Mouse (Mus musculus): ENCODE data around the gene 4930469K13Rik. TPM values are rescaled to one million over a fixed set of nuclear protein-coding genes. Genes with fewer than 3 reads are reported as not detected.

4930469K13Rik gene
- polyA plus RNA-seq, 1 experiment = not detected

DNA sequence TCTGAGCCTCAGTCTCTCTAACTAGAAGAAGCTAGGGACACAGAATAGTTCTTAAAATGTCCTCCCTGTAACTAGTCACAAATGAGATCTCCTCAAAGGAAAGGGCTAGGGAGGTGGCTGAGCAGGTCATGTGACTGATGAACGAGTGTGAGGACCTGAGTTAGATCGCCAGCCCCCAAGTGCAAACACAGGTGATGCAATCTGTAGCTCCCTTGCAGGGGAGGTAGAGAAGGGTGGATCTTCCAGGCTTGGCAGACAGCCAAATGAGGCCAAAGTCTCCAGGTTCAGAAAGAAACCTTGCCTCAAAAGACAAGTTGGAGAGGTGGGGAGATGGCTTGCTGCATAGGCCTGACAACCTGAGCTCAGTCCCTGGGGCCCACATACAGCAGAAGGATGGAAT, 171.8 kb downstream of the 4930469K13Rik start:
- TF ChIP-seq CTCF (IDR thresholded peaks at IDR 0.05; ENCODE audit: extremely low read depth, insufficient read depth, low read length) = no peak
- no peak for TF ChIP-seq POLR2A (IDR thresholded peaks at IDR 0.05; ENCODE audit: extremely low read depth, insufficient read depth, low read length)
- Histone ChIP-seq H3K27ac (ENCODE audit: insufficient read depth, low read length) (no peak overlapping the region), H3K4me1 (ENCODE audit: control insufficient read depth, insufficient read depth, low read length) (no peaks in the 10 kb centered on the region), H3K4me3 (ENCODE audit: insufficient read depth, low read length) (no peak overlapping the region)

DNA sequence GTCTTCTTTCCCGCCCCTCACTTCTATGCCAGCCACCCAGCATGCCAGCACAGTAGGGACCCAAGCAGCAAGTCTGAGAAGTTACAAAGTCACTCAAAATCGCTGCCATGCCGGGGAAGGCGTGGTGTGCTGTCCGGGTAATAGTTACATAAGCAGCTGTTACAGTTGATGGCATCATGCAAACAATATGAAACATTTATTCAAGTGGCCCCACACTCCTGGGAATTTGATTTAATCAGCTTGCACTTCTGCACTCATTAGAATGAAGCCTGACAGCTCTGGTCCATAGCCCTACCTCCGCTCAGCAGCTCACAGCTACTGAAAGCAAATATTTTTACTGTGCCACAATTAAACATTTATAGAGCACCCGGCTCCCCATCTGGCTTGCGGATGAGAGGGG, 172.6 kb downstream of the 4930469K13Rik start:
- no peak for TF ChIP-seq CTCF (IDR thresholded peaks at IDR 0.05; ENCODE audit: extremely low read depth, insufficient read depth, low read length)
- no peak for TF ChIP-seq POLR2A (IDR thresholded peaks at IDR 0.05; ENCODE audit: extremely low read depth, insufficient read depth, low read length)
- Histone ChIP-seq H3K4me3 (ENCODE audit: insufficient read depth, low read length) (no peak overlapping the region), H3K27ac (ENCODE audit: insufficient read depth, low read length) (no peak overlapping the region), H3K4me1 (ENCODE audit: control insufficient read depth, insufficient read depth, low read length) (no peaks in the 10 kb centered on the region)

Other genes with a start within 250 kb of the 4930469K13Rik start
- gene Kcnmb1, start 135.5 kb downstream of the 4930469K13Rik start, polyA plus RNA-seq (2012; rRNA removed) = 0.57 and 0.63 TPM in 2 replicates
- 31.6 and 32.2 TPM in 2 replicates for gene Kcnip1, start 105.4 kb downstream of the 4930469K13Rik start, polyA plus RNA-seq (2012; rRNA removed)
- 3.1 and 3.5 TPM in 2 replicates for gene Lcp2, start 51.6 kb downstream of the 4930469K13Rik start, polyA plus RNA-seq (2012; rRNA removed)
- 0.04 TPM in 1 of 2 replicates, not detected in the other for gene Foxi1, start 109.5 kb upstream of the 4930469K13Rik start, polyA plus RNA-seq (2012; rRNA removed)
- gene Fam196b, start 216.3 kb upstream of the 4930469K13Rik start, polyA plus RNA-seq (2012; rRNA removed) = 0.47 and 0.75 TPM in 2 replicates

Measured in cortical plate, adult 2 months (tissue).